Mouse (Mus musculus): ENCODE results near the gene Slc5a5.

DNA sequence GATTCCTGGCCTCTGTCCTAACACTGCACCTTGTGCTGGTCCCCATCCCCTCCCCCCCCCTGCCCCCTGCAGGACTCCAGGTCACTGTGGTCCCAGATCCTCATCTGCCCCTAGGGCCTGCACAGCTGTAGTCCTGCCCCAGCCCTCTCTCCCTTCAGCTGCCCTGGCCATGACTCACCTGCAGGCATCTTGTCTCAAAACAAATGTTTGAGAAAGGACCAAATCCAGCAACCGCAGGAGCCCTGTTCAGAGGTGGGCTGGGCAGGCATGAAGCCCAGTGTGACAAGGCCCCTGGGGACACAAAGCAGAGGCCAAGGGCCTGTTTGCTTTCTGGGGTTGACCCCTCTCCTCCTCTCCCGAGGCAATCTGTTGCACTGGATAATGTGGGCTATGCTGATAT is 14.4 kb downstream of the Slc5a5 start:
- TF ChIP-seq CTCF (conservative IDR thresholded peaks at IDR 0.05; ENCODE audit: insufficient read depth, insufficient read length, low read depth, low read length) (no peak), POLR2A (IDR thresholded peaks at IDR 0.05; ENCODE audit: low read depth, low read length) (no peak)

Data from kidney, adult 2 months (tissue).